Mouse (Mus musculus) cerebellum, adult 2 months (tissue): ENCODE measurements at regions not wholly inside any gene's neighbourhood (a gene's known extent, or its start where the extent isn't known, plus 50 kb on each side); places are given as distances from the start of the nearest gene placed in this dataset.

Experiments used
- CTCF ChIP-seq: fragments of 200-500 bp; IDR thresholded peaks from 2 replicates; pipeline ENCODE4 v1.5.1; 2011; ENCODE audit warnings: low read depth, mild to moderate bottlenecking, control low read depth, low read length, moderate library complexity, borderline replicate concordance; ENCODE audit not compliant: insufficient read depth
- POLR2A ChIP-seq: fragments of 200-500 bp; IDR thresholded peaks from 2 replicates; pipeline ENCODE4 v1.6.1; 2011; ENCODE audit warnings: low read length, control low read depth, borderline replicate concordance; ENCODE audit not compliant: insufficient read depth

DNA sequence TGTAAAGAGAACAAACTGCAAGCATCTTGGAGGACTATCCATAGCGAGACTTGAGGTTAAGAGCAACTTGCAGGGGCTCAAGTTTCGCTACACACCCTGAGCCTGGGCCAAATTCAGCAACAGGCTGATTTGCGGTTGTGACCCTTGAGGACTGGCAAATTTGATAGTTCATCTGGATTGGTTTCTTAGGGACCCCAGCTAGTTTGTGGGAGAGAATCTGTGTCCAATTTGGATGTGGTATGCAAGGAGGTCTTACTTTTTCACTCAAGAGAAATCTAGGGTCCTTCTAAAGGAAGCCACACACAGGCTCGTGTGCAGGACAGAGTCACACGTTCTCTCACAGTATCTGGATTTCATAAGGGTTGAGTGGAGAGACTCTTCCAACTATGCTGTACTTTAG, 505.6 kb downstream of the Ccdc171 start:
- TF ChIP-seq POLR2A (no peak), CTCF (no peak)
